Mouse (Mus musculus): ENCODE data around the gene Olfr293.

Gene Olfr293

DNA sequence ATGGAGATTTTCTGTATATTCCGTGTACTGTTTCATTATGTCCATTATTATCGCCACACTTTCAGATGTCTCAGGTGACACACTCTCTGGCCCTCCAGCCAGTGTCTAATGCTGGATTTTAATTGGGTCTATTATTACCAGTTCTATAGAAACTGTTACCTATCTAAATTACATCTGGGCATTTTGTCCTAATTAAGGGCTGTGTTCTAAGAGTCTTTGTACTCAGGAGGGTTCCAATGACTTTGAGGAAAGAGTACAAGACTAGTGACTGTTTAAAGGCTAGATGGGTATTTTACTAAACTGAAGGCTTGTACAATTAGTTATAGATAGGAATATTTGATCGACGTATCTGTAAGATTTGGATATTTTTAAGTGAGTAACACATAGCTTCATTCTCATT is at the start of gene Olfr293:
Olfr293 (plus strand) TSS at position 301 of the 400 bp plus-strand sequence.
- no peak for DNase-seq (ENCODE audit: low spot score)

DNA sequence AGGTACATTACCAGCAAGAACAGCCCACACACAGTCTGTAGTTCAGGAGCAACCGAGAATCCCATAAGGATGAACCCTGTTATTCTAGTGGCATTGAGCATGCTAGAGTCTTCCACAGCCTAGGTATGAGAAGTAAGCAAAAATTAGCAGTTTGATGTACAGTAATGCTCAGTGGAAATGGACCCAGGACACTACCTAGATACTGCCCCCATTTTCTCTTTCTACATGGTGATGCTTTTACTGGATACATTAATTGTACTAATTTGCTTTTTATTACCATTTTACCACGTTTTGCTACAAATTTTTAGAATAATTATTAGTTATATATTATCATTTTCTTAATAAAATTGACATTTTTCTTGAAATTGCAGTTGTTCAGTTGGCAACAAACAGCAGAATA is 32.3 kb upstream of the Olfr293 start, which contains the start of gene Olfr294:
Olfr294 (minus strand) TSS at position 101 of the 400 bp plus-strand sequence.
- no peak for DNase-seq (ENCODE audit: low spot score)

DNA sequence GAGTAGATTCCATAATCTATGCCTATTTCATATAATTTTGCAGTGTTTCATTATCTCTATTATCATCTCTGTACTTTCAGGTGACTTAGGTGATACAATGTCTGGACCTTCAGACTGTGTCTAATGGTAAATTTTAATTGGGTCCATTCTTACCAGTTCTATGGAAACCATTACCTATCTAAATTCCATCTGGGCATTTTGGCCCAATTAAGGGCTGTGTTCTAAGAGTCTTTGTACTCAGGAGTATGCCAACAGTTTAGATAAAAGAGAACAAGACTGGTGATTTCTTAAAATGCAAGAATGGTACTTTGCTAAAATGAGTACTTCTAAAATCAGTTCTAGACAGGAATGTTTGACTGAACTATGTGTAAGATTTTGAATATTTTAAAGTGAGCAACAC is 39.2 kb downstream of the Olfr293 start, which contains the start of gene Olfr292:
Olfr292 (plus strand) TSS at position 301 of the 400 bp plus-strand sequence.
- DNase-seq (ENCODE audit: low spot score): no peak

All from testis, postnatal 14 days (tissue).